Mouse (Mus musculus) brain, embryonic 14.5 days (tissue): ENCODE data around the gene Ptpn12.
A peak's percentile ranks its signal among the peaks of the same experiment; 100 is the strongest.

Experiments
- CTCF ChIP-seq: fragments of 200-500 bp; IDR thresholded peaks from 2 replicates; pipeline ENCODE4 v1.5.1; 2012; ENCODE audit warnings: inconsistent platforms, mild to moderate bottlenecking, moderate library complexity, borderline replicate concordance; ENCODE audit not compliant: insufficient read depth, insufficient read length; ENCODE audit errors: extremely low read depth
- POLR2A ChIP-seq: fragments of 200-500 bp; IDR thresholded peaks from 2 replicates; pipeline ENCODE4 v1.6.1; 2012; ENCODE audit warnings: mild to moderate bottlenecking, inconsistent platforms, borderline replicate concordance; ENCODE audit not compliant: poor library complexity, insufficient read depth, insufficient read length, severe bottlenecking; ENCODE audit errors: extremely low read depth

GRCm38 (mm10) chr5:20951666-20952281 lies 103.9 kb downstream of the Ptpn12 start:
- TF ChIP-seq POLR2A: peak; percentile 75; the same call in 1 of the 2 replicates
- TF ChIP-seq CTCF: no peak
